Mouse (Mus musculus) embryo, embryonic 11 days (tissue): Measurements from ENCODE around the gene Aff1.

Experiments
- DNase-seq: peaks from one replicate; pipeline ENCODE4 v3.0.0-alpha.2; 2015

Aff1 gene

GRCm38 (mm10) chr5:103694094-103694493 lies 1.9 kb downstream of the Aff1 start:
- DNase-seq: no peak

- DNase-seq: no peak
These were observed 5.8 kb downstream of the Aff1 start for GRCm38 (mm10) chr5:103697875-103698491.

- no peak for DNase-seq
These were observed 6.4 kb downstream of the Aff1 start for GRCm38 (mm10) chr5:103698577-103698976.

- no peak for DNase-seq
These were observed 7.4 kb downstream of the Aff1 start for GRCm38 (mm10) chr5:103699537-103699936.

- DNase-seq: no peak
These were observed 8.5 kb downstream of the Aff1 start for GRCm38 (mm10) chr5:103700661-103701060.

- DNase-seq: no peak
These were observed 9.3 kb downstream of the Aff1 start for GRCm38 (mm10) chr5:103701466-103701865.

- no peak for DNase-seq
These were observed 10.4 kb downstream of the Aff1 start for GRCm38 (mm10) chr5:103702527-103702926.

GRCm38 (mm10) chr5:103705331-103705730 lies 13.2 kb downstream of the Aff1 start:
- DNase-seq: no peak

GRCm38 (mm10) chr5:103705874-103706273 lies 13.7 kb downstream of the Aff1 start:
- DNase-seq: no peak

GRCm38 (mm10) chr5:103709044-103709443 lies 16.9 kb downstream of the Aff1 start:
- no peak for DNase-seq

- DNase-seq: no peak
These were observed 19.7 kb downstream of the Aff1 start for GRCm38 (mm10) chr5:103711886-103712285.

- DNase-seq: no peak
These were observed 21.2 kb downstream of the Aff1 start for GRCm38 (mm10) chr5:103713422-103713821.

- DNase-seq: no peak
These were observed 22.8 kb downstream of the Aff1 start for GRCm38 (mm10) chr5:103714943-103715342.

GRCm38 (mm10) chr5:103716824-103717342 lies 24.7 kb downstream of the Aff1 start:
- DNase-seq: no peak

GRCm38 (mm10) chr5:103719131-103719530 lies 27.0 kb downstream of the Aff1 start:
- no peak for DNase-seq

- DNase-seq: no peak
These were observed 27.7 kb downstream of the Aff1 start for GRCm38 (mm10) chr5:103719851-103720250.

GRCm38 (mm10) chr5:103720967-103721366 lies 28.8 kb downstream of the Aff1 start:
- no peak for DNase-seq

GRCm38 (mm10) chr5:103721490-103721889 lies 29.3 kb downstream of the Aff1 start:
- no peak for DNase-seq

GRCm38 (mm10) chr5:103722721-103723120 lies 30.5 kb downstream of the Aff1 start:
- no peak for DNase-seq

GRCm38 (mm10) chr5:103724384-103724783 lies 32.2 kb downstream of the Aff1 start:
- peak; percentile 38 for DNase-seq

GRCm38 (mm10) chr5:103724823-103725222 lies 32.6 kb downstream of the Aff1 start:
- DNase-seq: no peak

GRCm38 (mm10) chr5:103725268-103726149 lies 33.3 kb downstream of the Aff1 start:
- DNase-seq: no peak

- DNase-seq: no peak
These were observed 34.2 kb downstream of the Aff1 start for GRCm38 (mm10) chr5:103726281-103726938.
